Mouse (Mus musculus) liver, embryonic 14.5 days (tissue): ENCODE measurements around the gene Atp6v0e.

Experiments used
- CTCF ChIP-seq: IDR thresholded peaks from 2 replicates; pipeline ENCODE4 v1.5.1; 2016; ENCODE audit warnings: antibody characterized with exemption, low read depth, control low read depth
- EP300 ChIP-seq: IDR thresholded peaks from 2 replicates; pipeline ENCODE4 v1.6.1; 2016; ENCODE audit warnings: antibody characterized with exemption, low read depth

GRCm38 (mm10) chr17:26618498-26618897, 44.5 kb upstream of the Atp6v0e start:
- TF ChIP-seq CTCF = no peak
- TF ChIP-seq EP300 = no peak
